Mouse (Mus musculus) embryonic stem cell, embryonic (primary cell): ENCODE measurements around the gene Fgfr2.

ENCODE experiments used
- CTCF ChIA-PET, 4 experiments: fragments of 300-600 bp in 2 of 4; fragments of 350-600 bp in 2 of 4; sonication (Branson Sonifier 250); formaldehyde crosslinking; loops; one replicate each; lab custom pipeline; 2022; ENCODE audit warnings: inconsistent platforms in 2 of 4; lab: Charles Lee
- POLR2A ChIA-PET, 4 experiments: fragments of 300-600 bp in 2 of 4; fragments of 350-600 bp in 2 of 4; sonication (Branson Sonifier 250); formaldehyde crosslinking; loops; one replicate each; lab custom pipeline; 2022; ENCODE audit warnings: antibody characterized with exemption in 4 of 4, inconsistent platforms in 1 of 4; lab: Charles Lee

Gene Fgfr2

GRCm38 (mm10) chr7:130716341-130716740 is 2406.8 kb downstream of the Fgfr2 start:
- POLR2A ChIA-PET = interaction anchor here in 3 of 4 experiments (0.5 to 13.0 kb wide), 50 partner anchors 10 to 184 kb away, joined by 3 to 96 read pairs (median 5); no protein-coding TSS in a partner anchor
- CTCF ChIA-PET = interaction anchor here in 1 of 4 experiments (0.7 to 1.0 kb wide), 3 partner anchors 17 to 278 kb away, joined by 3 to 5 read pairs (median 3); no protein-coding TSS in a partner anchor

- ChIA-PET POLR2A (interaction anchor here in 3 of 4 experiments (0.8 to 13.0 kb wide), 28 partner anchors 9 to 146 kb away, joined by 3 to 96 read pairs (median 5); no protein-coding TSS in a partner anchor), CTCF (no interaction called here)
Measured at GRCm38 (mm10) chr7:130715467-130715866, 2407.7 kb downstream of the Fgfr2 start.

GRCm38 (mm10) chr7:130713319-130713718 is 2409.8 kb downstream of the Fgfr2 start:
- ChIA-PET POLR2A (interaction anchor here in 3 of 4 experiments (0.5 to 13.0 kb wide), 22 partner anchors 8 to 181 kb away, joined by 3 to 96 read pairs (median 5); no protein-coding TSS in a partner anchor), CTCF (interaction anchor here in 2 of 4 experiments (0.6 to 1.0 kb wide), 3 partner anchors 40 to 184 kb away, joined by 3 read pairs; no protein-coding TSS in a partner anchor)

- POLR2A ChIA-PET = interaction anchor here (0.6 to 13.0 kb wide), 17 partner anchors 9 to 38 kb away, joined by 3 to 96 read pairs (median 5); no protein-coding TSS in a partner anchor
- CTCF ChIA-PET = interaction anchor here in 2 of 4 experiments (0.7 to 1.3 kb wide), 3 partner anchors 50 to 1110 kb away, joined by 3 to 4 read pairs (median 4); no protein-coding TSS in a partner anchor
Measured at GRCm38 (mm10) chr7:130711851-130712250, 2411.3 kb downstream of the Fgfr2 start.

GRCm38 (mm10) chr7:130709372-130710274 is 2413.5 kb downstream of the Fgfr2 start:
- POLR2A ChIA-PET = interaction anchor here in 3 of 4 experiments (0.5 to 13.0 kb wide), 16 partner anchors 8 to 1706 kb away, joined by 3 to 96 read pairs (median 4); no protein-coding TSS in a partner anchor
- CTCF ChIA-PET = interaction anchor here in 3 of 4 experiments (0.6 to 1.9 kb wide), 8 partner anchors 17 to 345 kb away, joined by 3 to 13 read pairs (median 4); no protein-coding TSS in a partner anchor

GRCm38 (mm10) chr7:130708940-130709339 is 2414.2 kb downstream of the Fgfr2 start:
- CTCF ChIA-PET = interaction anchor here in 3 of 4 experiments (0.7 to 1.9 kb wide), 6 partner anchors 16 to 104 kb away, joined by 3 to 10 read pairs (median 4); no protein-coding TSS in a partner anchor
- POLR2A ChIA-PET = interaction anchor here in 3 of 4 experiments (0.7 to 13.0 kb wide), 16 partner anchors 9 to 236 kb away, joined by 3 to 96 read pairs (median 6); no protein-coding TSS in a partner anchor

- POLR2A ChIA-PET = interaction anchor here in 3 of 4 experiments (0.6 to 8.4 kb wide), 5 partner anchors 8 to 146 kb away, joined by 3 to 71 read pairs (median 28); no protein-coding TSS in a partner anchor
- CTCF ChIA-PET = interaction anchor here in 2 of 4 experiments (0.6 to 2.4 kb wide), 2 partner anchors 50 to 57 kb away, joined by 3 to 7 read pairs; no protein-coding TSS in a partner anchor
Measured at GRCm38 (mm10) chr7:130705230-130705629, 2417.9 kb downstream of the Fgfr2 start.

- POLR2A ChIA-PET = interaction anchor here in 2 of 4 experiments (1.3 to 7.6 kb wide), 8 partner anchors 9 to 61 kb away, joined by 3 to 58 read pairs (median 8); no protein-coding TSS in a partner anchor
- CTCF ChIA-PET = interaction anchor here in 2 of 4 experiments (0.7 to 1.2 kb wide), 2 partner anchors 33 to 1511 kb away, joined by 3 to 4 read pairs; no protein-coding TSS in a partner anchor
Measured at GRCm38 (mm10) chr7:130701336-130701735, 2421.8 kb downstream of the Fgfr2 start.

- CTCF ChIA-PET = interaction anchor here in 1 of 4 experiments (1.0 to 1.4 kb wide), 2 partner anchors 20 to 25 kb away, joined by 3 read pairs; no protein-coding TSS in a partner anchor
- POLR2A ChIA-PET = interaction anchor here in 2 of 4 experiments (1.1 to 2.7 kb wide), 7 partner anchors 8 to 109 kb away, joined by 3 to 11 read pairs (median 4); no protein-coding TSS in a partner anchor
Measured at GRCm38 (mm10) chr7:130698480-130698879, 2424.7 kb downstream of the Fgfr2 start.

GRCm38 (mm10) chr7:130696347-130697234 is 2426.6 kb downstream of the Fgfr2 start:
- CTCF ChIA-PET = interaction anchor here in 2 of 4 experiments (0.6 to 1.1 kb wide), 3 partner anchors 10 to 19 kb away, joined by 3 to 5 read pairs (median 3); no protein-coding TSS in a partner anchor
- POLR2A ChIA-PET = interaction anchor here in 3 of 4 experiments (0.6 to 7.0 kb wide), 17 partner anchors 10 to 50 kb away, joined by 3 to 64 read pairs (median 4); no protein-coding TSS in a partner anchor

GRCm38 (mm10) chr7:130695669-130696338 is 2427.3 kb downstream of the Fgfr2 start:
- CTCF ChIA-PET = interaction anchor here in 1 of 4 experiments (1.1 kb wide), 1 partner anchor 15 kb away, joined by 3 read pairs; no protein-coding TSS in a partner anchor
- POLR2A ChIA-PET = interaction anchor here in 3 of 4 experiments (0.7 to 7.0 kb wide), 15 partner anchors 9 to 30 kb away, joined by 3 to 64 read pairs (median 5); no protein-coding TSS in a partner anchor

- ChIA-PET POLR2A (interaction anchor here in 2 of 4 experiments (0.6 to 7.0 kb wide), 17 partner anchors 9 to 163 kb away, joined by 3 to 96 read pairs (median 9); no protein-coding TSS in a partner anchor), CTCF (interaction anchor here in 1 of 4 experiments (2.1 kb wide), 1 partner anchor 20 kb away, joined by 5 read pairs; no protein-coding TSS in a partner anchor)
Measured at GRCm38 (mm10) chr7:130693800-130694193, 2429.4 kb downstream of the Fgfr2 start.

- CTCF ChIA-PET = interaction anchor here in 3 of 4 experiments (0.8 to 2.7 kb wide), 7 partner anchors 13 to 69 kb away, joined by 3 to 9 read pairs (median 5); no protein-coding TSS in a partner anchor
- POLR2A ChIA-PET = interaction anchor here in 3 of 4 experiments (0.5 to 7.0 kb wide), 41 partner anchors 9 to 864 kb away, joined by 3 to 96 read pairs (median 6); no protein-coding TSS in a partner anchor
Measured at GRCm38 (mm10) chr7:130692943-130693799, 2430.0 kb downstream of the Fgfr2 start.

GRCm38 (mm10) chr7:130692392-130692942 is 2430.7 kb downstream of the Fgfr2 start:
- CTCF ChIA-PET = interaction anchor here in 3 of 4 experiments (0.7 to 2.7 kb wide), 8 partner anchors 12 to 608 kb away, joined by 3 to 9 read pairs (median 5); no protein-coding TSS in a partner anchor
- POLR2A ChIA-PET = interaction anchor here (0.5 to 7.0 kb wide), 51 partner anchors 8 to 864 kb away, joined by 3 to 96 read pairs (median 5); no protein-coding TSS in a partner anchor
